Mouse (Mus musculus) CD4-positive naive resting alpha-beta T cell, adult 76 days (primary cell): Measurements from ENCODE around the gene Ccnj. TPM values are rescaled to one million over a fixed set of nuclear protein-coding genes. Genes with fewer than 3 reads are reported as not detected.

Source experiments
- total RNA-seq: library from RNA; stranded (reverse); gene quantifications from one replicate; pipeline ENCODE4 v1.2.4, GENCODE M21; 2023

Ccnj gene
- total RNA-seq = 6.2 TPM

DNA sequence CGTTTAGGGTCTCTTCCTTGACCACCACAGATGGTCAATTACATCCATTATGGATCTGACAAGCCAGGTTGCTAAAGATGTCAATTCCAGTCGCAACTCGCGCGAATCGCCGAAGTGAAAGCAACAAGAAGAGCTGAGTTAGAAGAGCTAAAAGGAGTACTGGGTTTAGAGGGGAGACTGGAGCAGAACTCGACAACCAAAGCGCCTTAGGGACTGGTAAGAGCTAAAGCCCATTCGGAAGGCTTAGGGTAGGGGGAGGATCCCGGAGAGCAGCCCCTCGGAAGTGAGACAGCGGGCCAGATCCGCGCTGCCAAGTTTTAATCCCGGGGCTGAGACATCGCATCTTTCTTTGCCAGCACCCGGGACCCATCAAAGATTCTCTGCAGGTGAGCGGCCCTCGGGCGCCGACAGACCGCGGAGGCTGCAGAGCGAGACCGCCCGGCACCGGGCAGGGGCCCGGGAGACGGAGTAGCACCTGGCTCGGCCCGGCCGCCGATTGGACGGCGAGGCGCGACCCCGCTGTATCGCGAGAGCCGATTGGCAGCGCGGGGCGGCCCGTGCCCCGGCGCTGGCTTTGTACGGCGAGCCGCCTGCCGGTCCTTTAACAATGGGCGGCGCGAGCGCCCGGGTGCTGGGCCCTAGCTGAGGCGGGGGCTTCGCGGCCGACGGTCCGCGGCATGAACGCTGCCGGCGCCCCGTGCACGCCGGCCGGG is at the start of gene Ccnj:
Ccnj (plus strand) TSS at position 577 of the 713 bp plus-strand sequence.

DNA sequence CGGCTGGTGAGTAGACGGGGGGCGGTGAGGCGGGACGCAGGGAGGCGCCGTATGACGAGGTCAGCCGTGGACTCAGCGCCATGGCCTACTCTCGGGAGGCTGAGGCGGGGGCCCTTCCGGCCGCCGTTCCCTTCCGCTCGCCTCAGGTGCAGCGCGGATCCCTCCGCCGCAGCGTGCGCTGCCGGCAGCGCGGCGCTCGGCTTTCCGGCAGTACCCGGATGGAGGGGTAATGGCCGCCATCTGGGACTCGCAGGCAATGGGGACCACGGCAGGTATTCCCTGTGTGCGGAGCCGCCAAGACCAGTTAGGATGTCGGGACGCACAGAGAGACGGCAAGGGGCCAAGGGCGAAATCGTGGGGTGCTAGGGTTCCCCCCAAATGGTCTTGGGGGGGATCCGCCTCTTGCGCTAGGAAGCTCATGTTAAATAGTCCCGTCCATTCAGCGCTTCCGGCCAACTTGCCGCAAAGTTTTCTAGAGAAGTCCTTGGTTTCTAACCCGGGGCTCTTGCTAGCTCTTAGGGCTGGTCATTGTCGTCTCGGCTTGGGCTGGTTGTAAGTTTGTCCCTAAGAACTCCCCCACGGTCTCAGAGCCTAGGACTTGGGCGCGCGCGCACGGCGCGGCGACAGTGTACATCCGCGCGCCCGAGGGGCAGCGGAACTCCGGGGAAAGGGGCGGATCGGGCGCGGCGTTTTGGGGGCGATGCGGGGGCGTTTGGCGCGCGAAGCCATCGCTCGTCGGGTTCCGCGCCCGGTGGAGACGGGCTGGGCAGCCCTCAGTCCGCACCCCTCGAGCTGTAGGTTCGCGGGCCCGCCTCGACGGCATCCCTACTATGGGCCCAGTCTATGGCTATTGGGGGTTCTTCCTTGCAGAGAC is 63.7 kb downstream of the Ccnj start, which contains the start of gene Zfp518a:
Zfp518a (plus strand) TSS at position 187 of the 874 bp plus-strand sequence.

Other genes with a start within 250 kb of the Ccnj start
- 33.0 TPM for gene Aldh18a1, start 242.8 kb upstream of the Ccnj start, total RNA-seq
- 7.0 TPM for gene Tctn3, start 219.0 kb upstream of the Ccnj start, total RNA-seq
- 6.7 TPM for gene Entpd1, start 218.9 kb upstream of the Ccnj start, total RNA-seq
- gene Cc2d2b, start 82.5 kb upstream of the Ccnj start, total RNA-seq = not detected
- gene Zfp518a, start 63.4 kb downstream of the Ccnj start, total RNA-seq = 17.2 TPM
- gene Blnk, start 163.3 kb downstream of the Ccnj start, total RNA-seq = 31.7 TPM
- gene Dntt, start 198.0 kb downstream of the Ccnj start, total RNA-seq = 1.7 TPM
- gene Opalin, start 245.8 kb downstream of the Ccnj start, total RNA-seq = not detected